Mouse (Mus musculus): ENCODE measurements around the gene Cdh3.

GRCm38 (mm10) chr8:106556068-106556645 lies 45.5 kb downstream of the Cdh3 start:
- no peak for TF ChIP-seq CTCF (IDR thresholded peaks at IDR 0.05; ENCODE audit: control insufficient read depth, insufficient read depth, insufficient read length)
- TF ChIP-seq USF1 (IDR thresholded peaks at IDR 0.05; ENCODE audit: low read depth), result no peak
- TF ChIP-seq MYOD1 (IDR thresholded peaks at IDR 0.05; ENCODE audit: control insufficient read depth, insufficient read length, low read depth), result no peak

All from C2C12 (cell line).